Mouse (Mus musculus) adrenal gland, adult (tissue): ENCODE measurements around the gene BC048671.

ENCODE experiments used
- DNase-seq, 2 experiments: peaks; one replicate each; pipeline ENCODE4 v3.0.0; 2022 to 2023; ENCODE audit warnings: low spot score in 1 of 2; ENCODE audit not compliant: inconsistent age in 2 of 2

The BC048671 gene

GRCm38 (mm10) chr6:90348500-90348899 lies 47.5 kb downstream of the BC048671 start:
- DNase-seq = peak; percentile 68 to 72

DNA sequence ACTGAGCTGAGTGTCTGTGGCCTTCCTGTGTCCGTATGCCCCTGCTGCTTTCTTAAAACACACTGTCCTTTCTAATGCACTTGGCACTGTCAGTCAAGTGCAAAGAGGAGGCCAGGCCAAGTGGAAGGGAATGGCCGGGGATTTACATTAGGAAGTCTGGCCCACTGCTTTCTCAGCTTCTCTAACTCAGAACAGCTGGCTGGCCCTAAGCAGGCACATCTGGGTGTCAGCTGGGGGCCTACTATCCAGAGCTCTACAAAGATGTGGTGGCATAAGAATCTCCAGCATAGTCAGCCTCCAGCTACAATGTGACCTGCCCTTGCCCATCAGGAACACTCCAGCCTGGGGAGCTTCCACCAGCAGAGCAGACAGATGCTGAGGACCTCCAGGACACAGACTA lies 49.0 kb downstream of the BC048671 start:
- DNase-seq = no peak
